Mouse (Mus musculus) embryonic fibroblast, embryonic 13.5 days (primary cell): ENCODE measurements around the gene Gcn1l1.

Experiments
- CTCF ChIP-seq: IDR thresholded peaks from 2 replicates; pipeline ENCODE4 v1.5.1; 2011; ENCODE audit warnings: mild to moderate bottlenecking, control low read depth, low read length, moderate library complexity, borderline replicate concordance; ENCODE audit not compliant: insufficient read depth
- POLR2A ChIP-seq: IDR thresholded peaks from 2 replicates; pipeline ENCODE4 v1.6.1; 2011; ENCODE audit warnings: low read depth, mild to moderate bottlenecking, control low read depth, low read length, moderate library complexity

DNA sequence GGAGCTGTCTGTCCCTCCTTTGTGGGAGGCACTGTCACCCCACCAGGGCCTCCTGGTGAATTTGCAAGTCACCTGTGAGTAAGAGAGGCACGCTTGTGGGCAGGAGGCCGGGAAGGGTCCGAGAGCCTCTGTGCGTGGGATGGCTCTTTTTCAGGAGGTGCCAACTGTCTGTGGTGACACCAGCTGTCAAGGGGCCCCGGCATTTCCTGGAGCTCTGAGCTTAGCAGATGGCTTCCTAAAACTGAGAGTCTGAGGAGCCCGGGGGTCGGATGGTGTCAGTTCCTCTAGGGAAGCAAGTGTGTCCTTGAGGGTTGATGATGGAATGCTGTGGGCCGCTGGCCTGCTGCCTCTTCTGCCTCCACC lies 34.6 kb upstream of the Gcn1l1 start:
- TF ChIP-seq POLR2A (no peak), CTCF (no peak)
